Mouse (Mus musculus): ENCODE measurements around the gene Lrrc3c.

The Lrrc3c gene

DNA sequence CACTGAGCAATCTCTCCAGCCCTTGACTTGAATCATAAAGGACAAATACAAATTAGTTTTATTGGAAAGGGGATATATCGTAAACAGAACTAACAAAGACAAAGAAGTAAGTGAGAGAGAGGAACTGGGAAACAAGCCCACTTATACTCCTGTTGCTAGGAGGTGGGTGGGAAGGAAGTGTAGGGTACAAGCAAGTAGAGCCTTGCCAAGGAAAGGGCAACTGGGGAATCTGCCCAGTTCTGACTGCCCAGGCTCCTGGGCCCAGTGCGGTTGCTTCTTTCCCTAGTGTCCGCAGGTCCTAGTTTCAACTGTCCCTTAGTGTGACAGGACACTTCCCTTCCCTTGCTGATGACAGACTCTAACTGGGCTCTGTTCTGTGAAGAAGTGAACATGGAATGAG lies 30.6 kb downstream of the Lrrc3c start:
- no peak for DNase-seq (ENCODE audit: inconsistent ontology term)

DNA sequence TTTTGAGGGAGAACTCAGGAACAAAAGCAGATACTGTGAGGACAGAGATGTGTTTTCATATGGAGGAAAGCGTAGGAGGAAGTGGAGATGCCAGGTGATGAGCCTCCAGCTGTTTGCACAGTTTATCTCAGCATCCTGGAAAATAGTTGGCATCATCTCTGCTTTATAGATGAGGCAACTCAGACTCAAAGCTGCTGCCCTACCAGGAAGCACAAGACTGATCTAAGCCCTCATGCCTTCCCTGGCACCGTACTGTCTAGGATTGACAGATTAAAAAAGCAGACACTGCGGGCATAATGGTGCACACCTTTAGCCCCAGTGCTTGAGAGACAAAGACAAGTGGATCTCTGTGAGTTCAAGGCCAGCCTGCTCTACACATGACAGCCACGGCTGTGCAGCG lies 32.6 kb downstream of the Lrrc3c start:
- DNase-seq (ENCODE audit: inconsistent ontology term) = no peak

DNA sequence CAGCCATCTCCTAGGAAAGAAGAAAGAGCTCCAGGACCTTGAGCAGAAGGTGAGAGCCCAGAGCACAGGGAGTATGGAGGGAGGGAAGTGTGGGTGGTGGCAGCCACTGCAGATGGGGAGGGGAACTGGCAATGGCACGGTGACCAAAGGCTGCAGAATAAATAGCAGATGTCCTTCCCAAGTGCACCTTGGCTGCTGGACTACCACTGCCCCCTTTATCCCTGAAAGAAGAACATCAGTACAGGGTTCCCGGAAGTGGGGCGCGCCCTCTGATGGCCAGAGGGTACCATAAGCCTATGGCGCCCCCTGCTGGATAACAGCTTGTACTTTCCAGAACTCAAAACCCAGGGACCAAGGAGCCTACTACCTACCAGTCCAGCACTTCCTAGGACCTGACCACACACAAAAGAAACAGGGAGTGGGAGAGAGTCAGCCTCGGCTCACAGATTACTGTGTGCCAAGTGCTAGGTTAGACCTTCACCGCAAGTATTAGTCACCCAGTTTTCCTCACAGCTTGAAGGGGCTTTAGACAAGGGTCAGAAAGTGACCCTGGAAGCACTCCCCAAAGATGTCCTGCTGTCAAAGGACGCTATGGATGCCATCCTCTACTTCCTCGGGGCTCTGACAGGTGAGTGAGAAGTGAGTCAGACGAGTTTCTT lies 37.4 kb downstream of the Lrrc3c start:
- peak; percentile 15 for DNase-seq (ENCODE audit: inconsistent ontology term)

DNA sequence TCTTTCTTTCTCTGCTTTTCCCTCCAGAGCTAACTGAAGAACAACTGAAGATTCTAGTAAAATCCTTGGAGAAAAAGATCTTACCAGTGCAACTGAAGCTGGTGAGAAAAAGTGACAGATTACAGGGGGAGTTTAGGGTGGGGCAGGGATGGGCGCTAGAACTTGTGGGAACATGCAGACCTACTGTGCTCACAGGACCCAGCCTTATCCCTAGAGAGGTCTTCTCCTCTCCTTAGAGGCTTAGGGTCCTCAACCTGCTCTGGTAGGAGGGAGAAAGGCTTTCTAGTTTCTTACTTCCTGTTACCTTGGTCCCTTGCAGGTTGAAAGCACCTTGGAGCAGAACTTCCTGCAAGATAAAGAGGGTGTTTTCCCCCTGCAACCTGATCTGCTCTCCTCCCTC lies 39.4 kb downstream of the Lrrc3c start:
- no peak for DNase-seq (ENCODE audit: inconsistent ontology term)

DNA sequence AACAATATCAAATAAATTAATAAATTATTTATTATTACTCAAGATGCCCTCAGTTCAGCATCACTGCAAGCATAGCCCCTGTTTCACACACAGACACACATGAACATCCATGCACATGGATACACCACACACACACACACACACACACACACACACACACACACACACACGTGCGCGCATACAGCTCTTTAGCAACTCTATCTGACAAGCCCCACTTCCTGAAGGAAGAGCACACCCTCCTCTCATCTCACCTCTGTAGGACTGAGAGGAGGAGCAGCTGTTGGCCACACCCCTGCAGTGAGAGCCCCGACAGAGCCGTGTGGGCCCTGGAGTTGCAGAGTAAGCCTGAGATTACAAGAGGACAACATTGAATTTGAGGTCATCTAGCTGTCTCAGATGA lies 42.0 kb downstream of the Lrrc3c start:
- DNase-seq (ENCODE audit: inconsistent ontology term) = no peak

DNA sequence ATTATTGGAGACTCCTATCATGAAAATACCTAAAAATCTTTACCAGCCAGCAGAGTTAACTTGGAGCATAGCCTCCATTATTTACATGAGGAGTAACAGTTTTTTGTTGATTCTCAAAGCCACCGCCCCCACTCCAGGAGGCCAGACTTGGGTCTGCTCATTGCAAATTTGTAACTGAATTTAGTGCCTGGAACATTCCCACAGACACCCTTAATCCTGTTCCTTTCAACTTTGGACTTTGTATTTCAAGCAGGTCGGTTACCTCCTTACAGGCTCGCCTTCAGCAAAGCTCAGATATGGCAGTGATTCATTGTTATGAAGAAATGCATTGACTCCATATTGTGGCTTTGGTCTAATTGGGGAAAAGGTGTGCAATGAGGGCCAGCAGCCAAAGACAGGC lies 46.7 kb downstream of the Lrrc3c start:
- DNase-seq (ENCODE audit: inconsistent ontology term) = no peak

DNA sequence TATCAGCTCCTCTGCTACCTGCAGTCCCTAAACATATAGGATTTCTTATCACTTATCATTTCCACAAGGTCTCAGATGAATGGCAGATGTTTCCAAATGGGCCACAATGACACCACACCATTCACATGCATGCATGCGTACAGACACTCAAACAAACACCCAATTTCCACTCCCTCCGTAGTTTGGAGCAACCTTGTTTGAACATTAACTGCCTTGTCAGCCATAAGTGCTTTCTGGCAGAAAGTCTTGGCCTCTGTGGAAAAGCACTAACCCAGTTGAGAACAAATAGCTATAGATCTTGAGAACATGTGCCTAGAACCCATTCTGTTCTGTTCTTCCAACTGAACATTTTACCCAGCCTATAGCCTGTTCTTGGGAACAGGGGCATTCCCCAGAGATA lies 47.9 kb downstream of the Lrrc3c start:
- DNase-seq (ENCODE audit: inconsistent ontology term) = no peak

DNA sequence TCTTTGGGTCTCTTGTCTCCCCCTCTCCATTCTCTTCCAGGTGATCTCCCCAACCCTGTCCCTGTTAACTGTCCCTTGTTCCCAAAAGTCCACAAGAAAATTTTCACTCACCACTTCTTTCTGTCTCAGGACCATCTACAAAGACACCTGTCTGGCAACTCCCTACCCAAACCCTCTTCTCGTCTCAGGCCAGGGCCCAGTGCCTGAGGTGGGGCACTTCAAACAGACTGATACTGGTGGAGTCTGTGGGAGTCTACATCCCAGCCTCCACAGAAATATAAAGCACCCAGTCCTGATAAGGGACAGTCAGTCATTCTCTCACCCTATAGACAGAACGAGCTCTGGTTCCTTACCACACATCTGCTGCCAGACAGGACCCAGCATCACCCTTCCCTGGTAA lies 48.4 kb downstream of the Lrrc3c start, which contains the start of gene Gsdma2:
Gsdma2 (plus strand) TSS at position 301 of the 400 bp plus-strand sequence.
- DNase-seq (ENCODE audit: inconsistent ontology term) = no peak

Data from Muller cell, postnatal 12 days (primary cell).